Mouse (Mus musculus) c-Kit-positive CD71-negative TER-119-negative erythroid progenitor cells, embryonic 14.5 days (primary cell): Measurements from ENCODE around the gene Robo2.

Experiments
- DNase-seq: peaks from one replicate; pipeline ENCODE4 v3.0.0-alpha.2; 2013; ENCODE audit warnings: low read depth

The Robo2 gene

GRCm38 (mm10) chr16:74411481-74412251, at the start of gene Robo2:
Gene Robo2, minus strand, starts transcription at chr16:74411825.
- no peak for DNase-seq

DNA sequence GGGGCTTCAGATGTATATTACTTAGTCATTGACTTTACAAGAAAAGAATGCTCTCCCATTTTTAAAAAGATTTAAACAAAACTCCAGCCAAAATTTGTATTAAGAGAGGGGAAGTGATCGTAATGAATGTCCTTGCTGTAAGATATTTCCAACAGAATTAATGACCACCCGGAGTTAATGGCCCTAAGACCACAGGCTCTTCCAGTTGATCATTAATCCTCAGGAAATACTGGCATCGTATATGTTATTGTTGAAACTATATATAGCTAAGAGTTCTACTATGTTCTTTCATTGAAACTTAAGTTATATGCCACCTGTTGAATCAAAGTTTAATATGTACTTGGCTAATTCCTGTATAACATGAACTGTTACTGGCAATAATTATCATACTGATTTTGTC, 46.5 kb upstream of the Robo2 start:
- DNase-seq = no peak

GRCm38 (mm10) chr16:74457736-74458135, 46.1 kb upstream of the Robo2 start:
- DNase-seq = no peak

DNA sequence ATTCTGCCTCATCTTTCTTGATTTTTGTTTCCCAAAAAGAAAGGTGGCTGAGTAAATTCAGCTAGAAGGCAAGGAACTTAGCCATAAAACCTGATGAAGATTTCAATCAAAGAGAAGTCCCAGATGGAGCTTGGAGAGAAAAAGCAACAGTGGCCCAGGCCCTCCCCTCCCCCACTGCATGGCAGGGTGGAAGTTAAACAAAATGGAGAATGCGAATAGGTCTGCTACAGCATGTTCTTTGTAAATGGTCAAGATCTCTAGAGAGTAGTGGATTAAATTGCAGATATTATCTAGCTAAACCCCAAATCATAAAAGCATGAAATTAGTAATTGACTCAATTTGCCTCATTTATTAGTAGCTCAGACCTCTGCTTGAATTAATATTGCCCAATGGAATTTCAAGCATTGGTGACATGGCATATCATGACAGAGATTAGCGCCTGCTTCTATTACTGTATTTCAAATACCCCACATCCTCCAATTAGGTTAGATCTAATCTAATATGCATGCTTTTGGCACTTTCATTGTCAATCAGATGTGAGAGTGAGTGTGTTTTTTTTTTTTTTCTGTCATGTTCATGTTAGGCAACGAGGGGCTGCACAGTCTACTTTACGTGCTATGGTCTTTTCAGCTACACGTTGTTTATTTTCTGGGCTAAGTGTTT, 45.3 kb upstream of the Robo2 start:
- DNase-seq = no peak

DNA sequence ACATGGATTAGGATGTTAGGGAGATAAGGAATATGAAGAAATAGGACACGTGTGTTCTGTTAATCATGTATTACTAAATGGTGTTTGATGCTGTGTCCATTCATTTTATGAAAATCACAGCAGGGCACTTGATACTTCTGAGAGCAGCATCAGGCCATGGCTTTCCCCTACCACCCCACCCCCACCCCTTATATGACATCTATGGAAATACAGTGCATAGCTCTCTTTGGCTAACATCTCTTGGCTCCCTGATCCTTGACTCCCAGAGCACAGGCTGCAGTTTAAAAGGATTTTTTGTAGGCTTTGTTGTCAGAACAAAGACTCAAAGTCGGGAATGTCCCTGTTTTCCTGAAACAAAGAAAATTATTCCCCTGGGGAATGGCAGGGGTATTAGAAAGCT, 43.6 kb upstream of the Robo2 start:
- no peak for DNase-seq

DNA sequence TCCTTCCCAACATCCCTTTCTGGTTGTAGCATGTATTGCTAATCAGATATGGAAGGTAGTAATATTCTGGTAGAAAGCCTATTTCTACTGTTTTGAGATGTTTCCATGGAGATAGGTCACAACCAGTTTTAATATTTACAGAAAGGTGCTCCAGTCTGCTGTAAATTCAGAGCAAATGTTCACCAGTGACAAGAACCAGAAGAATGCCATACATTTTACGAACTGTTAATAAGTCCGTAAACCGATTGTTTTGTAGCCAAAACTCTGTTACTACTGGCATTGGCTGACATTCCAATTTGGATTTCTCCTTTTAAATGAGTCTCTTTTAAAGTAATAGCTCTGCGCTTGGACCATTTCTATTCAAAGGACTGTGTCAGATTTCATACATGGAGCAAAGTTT, 36.4 kb upstream of the Robo2 start:
- DNase-seq = no peak

- DNase-seq = no peak
These were observed 15.4 kb upstream of the Robo2 start for GRCm38 (mm10) chr16:74427071-74427470.

- DNase-seq = no peak
These were observed 8.7 kb upstream of the Robo2 start for GRCm38 (mm10) chr16:74420324-74420723.

- DNase-seq = no peak
These were observed 1.1 kb upstream of the Robo2 start for GRCm38 (mm10) chr16:74412471-74413291.

DNA sequence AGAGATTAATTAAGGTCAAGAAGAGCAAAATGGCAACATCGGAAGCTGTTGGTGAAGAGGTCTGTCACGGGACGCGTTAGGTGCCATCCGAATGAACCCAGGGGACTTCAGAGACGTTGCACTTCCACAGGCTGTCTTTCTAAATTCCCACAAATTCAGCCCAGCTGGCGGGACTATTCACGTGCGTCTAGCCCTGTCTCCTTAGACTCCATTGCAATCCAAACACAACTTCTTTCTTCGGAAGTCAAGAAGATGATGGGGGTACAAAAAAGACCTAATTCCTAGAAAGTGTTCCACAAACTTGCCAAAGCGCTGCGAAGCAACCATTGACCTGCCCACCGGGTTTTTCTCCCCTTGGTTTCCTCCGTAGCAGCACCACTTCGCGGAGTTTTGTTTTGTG, 604 bp downstream of the Robo2 start:
- no peak for DNase-seq

DNA sequence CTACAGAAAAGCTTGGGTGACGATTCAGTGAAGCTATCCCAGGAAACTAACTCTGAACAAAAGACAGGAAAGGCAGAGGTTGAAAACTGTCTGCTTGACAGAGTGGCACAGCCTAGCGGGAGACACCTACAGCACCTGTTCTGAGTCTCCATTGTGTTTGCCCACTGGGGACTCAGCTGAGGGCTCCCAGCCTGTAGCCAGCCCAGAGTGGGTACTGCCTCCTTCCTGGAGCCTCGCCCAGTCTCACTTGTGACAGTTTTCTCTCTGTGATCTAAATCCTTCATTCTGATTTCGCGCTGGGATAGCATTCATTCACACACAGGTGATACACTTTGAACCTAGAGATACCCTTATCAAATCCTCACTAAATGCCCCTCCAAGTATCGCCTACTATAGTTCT, 1.5 kb downstream of the Robo2 start:
- DNase-seq = no peak

DNA sequence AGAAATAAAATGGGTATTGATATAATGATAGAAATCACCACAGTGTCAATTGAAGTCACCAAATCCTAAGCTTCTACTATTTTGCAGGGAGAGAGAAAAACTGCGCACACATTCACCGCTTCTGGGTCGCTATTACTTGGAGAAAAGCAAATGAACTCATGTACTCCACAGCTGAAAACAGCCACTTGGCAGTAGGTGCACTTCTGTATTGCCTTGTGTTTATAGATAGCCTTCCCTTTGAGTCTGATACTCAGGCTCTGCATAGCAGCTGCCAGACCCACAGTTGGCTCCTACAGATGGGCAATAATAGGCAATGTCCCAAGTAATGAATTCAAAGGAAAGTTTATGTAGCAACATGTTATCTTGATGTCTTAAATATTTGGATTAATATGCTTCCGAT, 2.1 kb downstream of the Robo2 start:
- DNase-seq = no peak

DNA sequence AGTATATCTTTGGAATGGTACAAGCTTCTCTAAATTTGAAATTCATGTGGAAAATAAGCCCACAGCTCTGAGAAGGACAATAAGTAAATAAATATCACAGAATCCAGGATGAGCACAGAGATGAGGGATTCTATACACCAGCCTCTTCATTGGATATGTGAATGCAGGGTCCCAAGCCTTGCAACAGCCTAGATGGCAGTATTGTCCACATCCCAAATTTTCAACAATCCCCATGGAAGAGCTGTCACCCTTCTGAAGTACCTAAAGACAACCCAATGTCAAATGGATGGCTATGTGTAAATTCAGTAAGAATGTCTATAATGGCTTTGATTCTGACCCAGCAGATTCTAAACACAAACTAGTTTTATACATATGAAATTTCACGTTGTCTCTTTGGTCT, 3.1 kb downstream of the Robo2 start:
- no peak for DNase-seq

- no peak for DNase-seq
These were observed 14.3 kb downstream of the Robo2 start for GRCm38 (mm10) chr16:74397291-74397690.

- DNase-seq = no peak
These were observed 15.9 kb downstream of the Robo2 start for GRCm38 (mm10) chr16:74395678-74396077.

GRCm38 (mm10) chr16:74379458-74379857, 32.2 kb downstream of the Robo2 start:
- no peak for DNase-seq

DNA sequence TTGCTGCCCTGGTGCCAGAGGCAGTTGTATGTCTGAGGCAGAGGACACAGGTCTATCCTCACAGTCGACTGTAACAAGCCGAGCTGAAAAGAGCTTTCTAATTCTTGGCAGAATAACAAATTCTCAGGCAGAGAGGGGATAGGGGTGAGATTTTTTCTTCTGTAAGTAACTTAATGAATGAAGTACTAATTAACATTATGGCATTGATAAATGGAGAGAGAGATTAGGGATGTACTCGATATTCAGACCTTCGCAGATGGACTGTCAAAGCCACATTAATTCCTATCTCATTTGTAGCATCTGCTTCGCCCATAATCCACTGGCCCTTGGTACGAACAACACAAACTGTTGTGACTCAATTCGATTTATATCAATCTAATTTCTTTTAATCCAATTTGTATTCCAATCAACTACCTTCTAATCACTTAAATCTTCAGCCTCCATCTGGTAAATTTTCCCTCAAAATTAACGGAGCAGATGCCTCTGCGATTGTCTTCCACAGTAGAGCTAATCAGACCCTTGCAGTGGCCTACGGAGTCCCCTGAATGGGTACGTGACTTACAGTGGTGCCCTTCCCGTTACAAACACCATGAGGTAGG, 36.2 kb downstream of the Robo2 start:
- no peak for DNase-seq

GRCm38 (mm10) chr16:74374540-74374939, 37.1 kb downstream of the Robo2 start:
- no peak for DNase-seq

GRCm38 (mm10) chr16:74373407-74373806, 38.2 kb downstream of the Robo2 start:
- DNase-seq = no peak

GRCm38 (mm10) chr16:74372876-74373275, 38.7 kb downstream of the Robo2 start:
- no peak for DNase-seq

DNA sequence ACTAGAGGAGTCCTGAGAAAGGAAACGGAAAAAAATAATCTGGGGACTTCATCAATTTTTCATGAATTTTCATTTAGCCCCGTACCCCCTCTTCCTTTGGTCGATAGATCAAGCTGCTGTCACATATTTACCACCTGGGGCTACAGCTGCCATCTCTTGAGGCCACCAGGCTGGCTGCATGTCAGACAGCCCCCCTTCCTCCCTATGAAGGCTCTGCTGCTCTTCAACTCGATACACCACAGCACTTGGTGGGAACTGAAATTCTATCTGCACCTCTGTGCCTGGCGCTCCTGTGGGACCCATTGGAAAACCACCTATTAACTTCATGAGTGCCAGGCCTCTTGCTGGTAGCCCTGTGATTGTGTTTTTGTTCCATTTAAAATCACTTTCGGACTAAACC, 63.2 kb downstream of the Robo2 start:
- DNase-seq = no peak

DNA sequence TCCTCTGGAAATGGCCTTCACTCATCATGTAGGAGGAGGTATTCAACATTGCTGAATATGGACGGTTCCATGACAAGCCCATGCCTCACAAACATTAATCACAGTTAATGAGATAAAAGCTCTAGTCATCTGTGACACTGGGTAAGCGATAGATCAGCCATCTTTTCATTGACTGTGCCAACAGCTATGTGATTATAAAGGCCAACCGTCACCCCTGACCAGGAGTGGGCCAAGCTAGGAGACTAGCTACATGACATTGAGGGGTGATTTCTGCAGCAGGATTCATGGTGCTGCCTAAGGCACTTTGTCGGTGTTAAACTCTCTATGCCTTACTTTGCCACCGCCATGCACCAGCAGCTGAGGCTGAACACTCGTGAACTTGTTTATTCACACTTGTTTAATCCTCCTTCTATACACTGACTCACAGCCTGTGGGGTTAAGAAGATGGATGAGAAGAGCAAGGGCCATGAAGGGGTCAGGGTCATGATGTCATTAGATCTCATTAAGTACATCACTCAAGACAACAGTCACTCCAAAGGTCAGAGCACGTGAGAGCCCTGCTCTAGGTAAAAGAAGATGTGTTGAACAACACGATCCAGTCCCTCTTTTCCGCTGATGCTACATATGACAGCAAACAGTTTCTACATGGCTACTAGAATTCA, 72.5 kb downstream of the Robo2 start:
- no peak for DNase-seq
